Mouse (Mus musculus) CD4-positive naive resting alpha-beta T cell, adult 57 days (primary cell): ENCODE data around the gene Uqcr10. TPM values are rescaled to one million over a fixed set of nuclear protein-coding genes. Genes with fewer than 3 reads are reported as not detected.

ENCODE experiments used
- total RNA-seq: library from RNA; stranded (reverse); gene quantifications from one replicate; pipeline ENCODE4 v1.2.4, GENCODE M21; 2023

Uqcr10 gene
- 128 TPM for total RNA-seq

GRCm38 (mm10) chr11:4704072-4704964 lies at the start of gene Uqcr10, which contains the start of gene Zmat5:
Uqcr10 (minus strand) TSS chr11:4704342.
Zmat5 (plus strand) TSS chr11:4704678.

GRCm38 (mm10) chr11:4746733-4747132 lies 42.6 kb upstream of the Uqcr10 start, which contains the start of gene Cabp7:
Cabp7 (minus strand) TSS chr11:4746778.

Other genes with a start within 250 kb of the Uqcr10 start
- 97.9 TPM for gene Mtmr3, start 109.5 kb downstream of the Uqcr10 start, total RNA-seq
- not detected for gene Gm11032, start 84.3 kb downstream of the Uqcr10 start, total RNA-seq
- gene Ascc2, start 66.6 kb downstream of the Uqcr10 start, total RNA-seq, result 33.2 TPM
- 36.5 TPM for gene Zmat5, start 336 bp upstream of the Uqcr10 start, total RNA-seq
- not detected for gene Cabp7, start 42.4 kb upstream of the Uqcr10 start, total RNA-seq
- 49.0 TPM for gene Nf2, start 145.2 kb upstream of the Uqcr10 start, total RNA-seq
- 19.6 TPM for gene Nipsnap1, start 169.6 kb upstream of the Uqcr10 start, total RNA-seq
- gene Thoc5, start 191.0 kb upstream of the Uqcr10 start, total RNA-seq, result 43.2 TPM
- gene Nefh, start 243.7 kb upstream of the Uqcr10 start, total RNA-seq, result 1.9 TPM